Mouse (Mus musculus): ENCODE data around the gene Magoh. TPM values are rescaled to one million over a fixed set of nuclear protein-coding genes. Genes with fewer than 3 reads are reported as not detected.

Gene Magoh
- total RNA-seq, 2 experiments from 2014 or later, result 241 to 344 TPM

Other genes with a start within 250 kb of the Magoh start
- 0.66 TPM in 1 of 2 replicates, not detected in the other for gene Dmrtb1, start 195.5 kb upstream of the Magoh start, total RNA-seq (2015)
- 0.75 TPM in 1 of 2 replicates, not detected in the other for gene Dmrtb1, start 195.5 kb upstream of the Magoh start, total RNA-seq (2017)
- gene Lrp8, start 77.5 kb upstream of the Magoh start, total RNA-seq (2015), result 15.6 and 19.7 TPM in 2 replicates
- 15.3 and 17.3 TPM in 2 replicates for gene Lrp8, start 77.5 kb upstream of the Magoh start, total RNA-seq (2017)
- 59.8 and 60.9 TPM in 2 replicates for gene 0610037L13Rik, start 10.1 kb downstream of the Magoh start, total RNA-seq (2015)
- 44.5 and 65.4 TPM in 2 replicates for gene 0610037L13Rik, start 10.1 kb downstream of the Magoh start, total RNA-seq (2017)
- 20.9 and 22.2 TPM in 2 replicates for gene Cpt2, start 43.9 kb downstream of the Magoh start, total RNA-seq (2015)
- gene Cpt2, start 43.9 kb downstream of the Magoh start, total RNA-seq (2017), result 19.0 and 19.7 TPM in 2 replicates
- gene Slc1a7, start 88.6 kb downstream of the Magoh start, total RNA-seq (2015), result not detected in 2 replicates
- gene Slc1a7, start 88.6 kb downstream of the Magoh start, total RNA-seq (2017), result not detected in 2 replicates
- gene Podn, start 216.7 kb downstream of the Magoh start, total RNA-seq (2015), result 0.44 TPM in 1 of 2 replicates, not detected in the other
- not detected in 2 replicates for gene Podn, start 216.7 kb downstream of the Magoh start, total RNA-seq (2017)

All from megakaryocyte progenitor cell, adult 5-6 weeks (primary cell).